Mouse (Mus musculus) right cerebral cortex, postnatal 14 days (tissue): Measurements from ENCODE around the gene Hectd1.

Experiments
- DNase-seq: peaks from one replicate; pipeline ENCODE4 v3.0.0; 2022

The Hectd1 gene

GRCm38 (mm10) chr12:51699623-51700393, 129.5 kb downstream of the Hectd1 start:
- DNase-seq = no peak

GRCm38 (mm10) chr12:51696157-51696556, 133.2 kb downstream of the Hectd1 start:
- no peak for DNase-seq

- DNase-seq = no peak
Measured at GRCm38 (mm10) chr12:51694966-51695365, 134.4 kb downstream of the Hectd1 start.

- no peak for DNase-seq
Measured at GRCm38 (mm10) chr12:51694096-51694495, 135.2 kb downstream of the Hectd1 start.
